8 mouse cellular contexts compared by ENCODE assay signal in the genomic region with DNA sequence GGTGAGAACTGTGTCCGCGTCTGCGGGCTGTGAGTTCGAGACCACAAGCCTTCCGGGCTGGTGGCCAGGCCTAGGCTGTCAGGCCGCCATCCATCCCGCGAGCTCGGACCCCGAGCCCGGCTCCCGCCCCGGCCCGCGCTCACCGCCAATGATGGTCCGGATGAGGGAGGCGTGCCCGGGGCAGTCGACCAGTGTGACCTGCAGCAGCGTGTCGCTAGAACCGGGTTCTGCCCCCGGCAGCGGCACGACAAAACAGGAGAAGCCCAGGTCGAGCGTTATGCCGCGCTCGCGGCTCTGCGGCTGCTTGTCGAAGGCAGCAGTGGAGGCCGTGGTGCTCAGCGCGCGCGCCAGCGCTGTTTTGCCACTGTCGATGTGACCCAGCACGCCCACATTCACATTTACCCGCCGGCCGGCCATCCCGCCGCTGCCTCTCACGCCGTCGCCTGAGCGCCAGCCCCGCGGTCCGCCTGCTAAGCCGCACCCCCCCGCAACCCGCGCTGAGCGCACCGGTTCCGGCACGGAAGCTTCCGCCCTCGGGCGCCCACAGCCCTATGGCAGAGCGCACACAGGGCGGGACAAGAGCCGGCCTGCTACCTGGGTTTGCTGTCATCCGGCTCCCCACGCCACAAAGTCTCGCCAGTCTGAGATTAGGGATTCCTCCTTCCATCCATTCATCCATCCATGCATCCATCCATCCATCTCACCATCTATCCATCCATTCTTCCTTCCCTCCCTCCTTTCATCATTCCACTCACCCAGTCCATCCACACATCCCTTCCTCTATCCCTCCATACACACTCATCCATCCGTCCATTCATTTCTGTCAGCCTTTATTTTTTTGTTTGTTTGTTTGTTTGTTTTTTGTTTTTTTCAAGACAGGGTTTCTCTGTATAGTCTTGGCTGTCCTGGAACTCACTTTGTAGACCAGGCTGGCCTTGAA. TPM values are rescaled to one million over a fixed set of nuclear protein-coding genes. Genes with fewer than 3 reads are reported as not detected.
DNase-seq lines count a peak whose midpoint lies in the region; ATAC-seq lines count a peak whose summit lies in the region.

A gene (minus strand): TSS at position 477 of the 940 bp plus-strand sequence.

- no peaks in the 10 kb centered on the region for H3K9me3 ChIP-seq in megakaryocyte, embryonic 14.5 days

- H3K27me3 ChIP-seq in megakaryocyte, embryonic 14.5 days (replicated peaks): peaks cover 26% of the 10 kb centered on the region

- peak; percentile 93 for ATAC-seq in inflammation-experienced regulatory T-cells, adult 6 months

- peak; percentile 66 for DNase-seq in adipocyte (ENCODE audit: low spot score)
- peak; percentile 82 for DNase-seq in embryo, embryonic 10 days (ENCODE audit: low spot score)
- DNase-seq in gastrocnemius, postnatal 14 days: peak; percentile 85
- DNase-seq in left cerebral cortex, adult 9 months (ENCODE audit: low spot score in 2 of 2): peak; percentile 58 to 80
- peak; percentile 82 to 83 for DNase-seq in right cerebral cortex, adult 2 months (ENCODE audit: low spot score in 2 of 2)
- peak; percentile 47 for DNase-seq in urinary bladder, postnatal 10 days (ENCODE audit: low spot score)

- H3K4me1 ChIP-seq in megakaryocyte, embryonic 14.5 days: peaks cover 54% of the 10 kb centered on the region

- intact Hi-C loops in gastrocnemius, postnatal 14 days (cut with DNase I; ENCODE audit: low total_unique reads): no loop called here

- peak within 1 kb of the TSS; percentile 93 for H3K4me3 ChIP-seq in megakaryocyte, embryonic 14.5 days (replicated peaks)

- H3K36me3 ChIP-seq in megakaryocyte, embryonic 14.5 days (replicated peaks; ENCODE audit: low read length): peaks cover 3% of the 10 kb centered on the region

RNA-seq across cellular contexts. Expression of the gene that starts here (rescaled TPM):
- total RNA-seq in gastrocnemius, postnatal 14 days (2021): 1 to 10 TPM; 6.4 to 7.5 TPM
- polyA plus RNA-seq in inflammation-experienced regulatory T-cells, adult 6 months (2017; shearing (Covaris generic)): 10 to 100 TPM; 18.1 to 35.8 (median 34.7) TPM
- 9.3 and 18.9 TPM in 2 replicates for polyA plus RNA-seq in megakaryocyte, embryonic 14.5 days (2012; ENCODE audit: insufficient read depth, low replicate concordance)

Comparison
In these comparisons a context has a peak if more than half of its experiments do, and no peak if none do; other contexts are left out.
1. Peak in every context shown above with its lines: DNase-seq, ATAC-seq and H3K4me3 ChIP-seq.